Mouse (Mus musculus) liver, embryonic 14.5 days (tissue): Measurements from ENCODE around the gene Cyb5r4. TPM values are rescaled to one million over a fixed set of nuclear protein-coding genes. Genes with fewer than 3 reads are reported as not detected.

Experiments
- ATAC-seq: fragments of 200-750 bp; cut with Nextera tagmentation; 2 replicates; pipeline ENCODE4 v1.8.0; 2017; ENCODE audit warnings: moderate number of reproducible peaks, mild to moderate bottlenecking, moderate library complexity; ENCODE audit not compliant: insufficient read depth
- DNase-seq, 3 experiments: peaks; one replicate each; pipeline ENCODE4 v3.0.0-alpha.2; 2012 to 2013; ENCODE audit warnings: low read depth in 3 of 3, low spot score in 3 of 3
- H3K27ac ChIP-seq: fragments of 300-500 bp; sonication (generic); 2 replicates; pipeline ENCODE4 v1.5.1; 2014; ENCODE audit warnings: moderate library complexity, mild to moderate bottlenecking, control low read depth, inconsistent platforms
- H3K27me3 ChIP-seq: fragments of 300-500 bp; sonication (generic); 2 replicates; pipeline ENCODE4 v1.6.1; 2014; ENCODE audit warnings: mild to moderate bottlenecking, low read length, moderate library complexity; ENCODE audit not compliant: control insufficient read depth, insufficient read depth
- H3K36me3 ChIP-seq: fragments of 300-500 bp; sonication (generic); replicated peaks from 2 replicates; pipeline ENCODE4 v1.6.1; 2014; ENCODE audit warnings: low read depth; ENCODE audit not compliant: control insufficient read depth, insufficient read depth
- H3K4me1 ChIP-seq, 2 experiments: fragments of 200-500 bp in 1 of 2; fragments of 300-500 bp in 1 of 2; sonication (generic) in 1 of 2; replicated peaks; 2 replicates each; pipeline ENCODE4 v1.6.1; 2012 to 2014; ENCODE audit warnings: antibody characterized with exemption in 1 of 2, inconsistent platforms in 1 of 2, low read length in 1 of 2; ENCODE audit not compliant: control insufficient read depth in 2 of 2, insufficient read depth in 2 of 2
- H3K4me2 ChIP-seq: fragments of 300-500 bp; sonication (generic); 2 replicates; pipeline ENCODE4 v1.6.1; 2014; ENCODE audit warnings: low read depth, mild to moderate bottlenecking, control low read depth, moderate library complexity
- H3K4me3 ChIP-seq, 2 experiments: fragments of 200-500 bp in 1 of 2; fragments of 300-500 bp in 1 of 2; sonication (generic) in 1 of 2; 2 replicates each; pipeline ENCODE4 v1.5.1; 2012 to 2014; ENCODE audit warnings: low read depth in 2 of 2, low read length in 2 of 2, mild to moderate bottlenecking in 2 of 2, control low read depth in 1 of 2, inconsistent platforms in 1 of 2, moderate library complexity in 1 of 2; ENCODE audit not compliant: insufficient read depth in 1 of 2
- H3K9ac ChIP-seq: fragments of 300-500 bp; sonication (generic); replicated peaks from 2 replicates; pipeline ENCODE4 v1.6.1; 2014; ENCODE audit warnings: mild to moderate bottlenecking, control low read depth, moderate library complexity
- H3K9me3 ChIP-seq: fragments of 300-500 bp; sonication (generic); 2 replicates; pipeline ENCODE4 v1.6.1; 2016; ENCODE audit warnings: low read length, mixed read lengths; ENCODE audit not compliant: control insufficient read depth
- CTCF ChIP-seq: IDR thresholded peaks from 2 replicates; pipeline ENCODE4 v1.5.1; 2016; ENCODE audit warnings: antibody characterized with exemption, low read depth, control low read depth
- EP300 ChIP-seq: IDR thresholded peaks from 2 replicates; pipeline ENCODE4 v1.6.1; 2016; ENCODE audit warnings: antibody characterized with exemption, low read depth
- whole genome bisulfite sequencing: fragments of 180-500 bp; shearing (Covaris S2); extraction: QIAGEN DNeasy Blood & Tissue Kit; methylation state at CpG from one replicate; pipeline ENCODE4 v1.1.7; 2014; ENCODE audit not compliant: insufficient replicate concordance; 5-methylcytosine and 5-hydroxymethylcytosine counted together
- polyA plus RNA-seq, 2 experiments: library from polyadenylated mRNA; depleted of rRNA in 1 of 2; stranded (reverse) in 1 of 2; unstranded in 1 of 2; fragments of >200 nt; fragmentation: Nextera tagmentation in 1 of 2; extraction: Ambion mirVana in 1 of 2; gene quantifications; 2 replicates each; pipeline versions ENCODE4 v1.2.1 to v1.2.3; 2012 to 2014

Gene Cyb5r4
- polyA plus RNA-seq, 2 experiments, result 11.2 to 32.4 TPM

- Histone ChIP-seq H3K4me3 (no peak overlapping the region), H3K4me2 (no peak overlapping the region), H3K4me1 (no peaks in the 10 kb centered on the region), H3K27ac (no peak overlapping the region), H3K9ac (no peak overlapping the region), H3K36me3 (no peaks in the 10 kb centered on the region), H3K9me3 (no peaks in the 10 kb centered on the region), H3K27me3 (no peaks in the 10 kb centered on the region)
- DNase-seq (no peak), ATAC-seq (no peak)
- TF ChIP-seq EP300 (no peak), CTCF (no peak)
These were observed 41.8 kb upstream of the Cyb5r4 start for GRCm38 (mm10) chr9:86980048-86980447.

- Histone ChIP-seq H3K9me3 (no peaks in the 10 kb centered on the region), H3K27ac (no peak overlapping the region), H3K4me2 (no peak overlapping the region), H3K4me1 (no peaks in the 10 kb centered on the region), H3K4me3 (no peak overlapping the region), H3K9ac (no peak overlapping the region), H3K27me3 (no peaks in the 10 kb centered on the region), H3K36me3 (no peaks in the 10 kb centered on the region)
- WGBS, result 33% methylated on average over 2 of the region's 2 CpGs
- no peak for TF ChIP-seq EP300
- no peak for TF ChIP-seq CTCF
- no peak for DNase-seq
- no peak for ATAC-seq
These were observed 40.9 kb upstream of the Cyb5r4 start for GRCm38 (mm10) chr9:86980942-86981341.

GRCm38 (mm10) chr9:86981551-86981950 is 40.3 kb upstream of the Cyb5r4 start:
- H3K36me3 ChIP-seq, result no peaks in the 10 kb centered on the region
- WGBS, result 12% methylated on average over 10 of the region's 10 CpGs
- H3K9ac ChIP-seq, result no peak overlapping the region
- H3K27ac ChIP-seq, result no peak overlapping the region
- H3K9me3 ChIP-seq, result no peaks in the 10 kb centered on the region
- no peaks in the 10 kb centered on the region for H3K27me3 ChIP-seq
- TF ChIP-seq CTCF (no peak), EP300 (no peak)
- no peak overlapping the region for H3K4me3 ChIP-seq
- H3K4me2 ChIP-seq, result no peak overlapping the region
- H3K4me1 ChIP-seq, result no peaks in the 10 kb centered on the region
- no peak for DNase-seq
- ATAC-seq, result no peak

GRCm38 (mm10) chr9:86984583-86984982 is 37.2 kb upstream of the Cyb5r4 start:
- no peak overlapping the region for H3K27ac ChIP-seq
- ATAC-seq (no peak), DNase-seq (no peak)
- H3K9me3 ChIP-seq, result no peaks in the 10 kb centered on the region
- no peak for TF ChIP-seq CTCF
- no peak for TF ChIP-seq EP300
- no peaks in the 10 kb centered on the region for H3K27me3 ChIP-seq
- H3K4me3 ChIP-seq, result no peak overlapping the region
- H3K4me2 ChIP-seq, result no peak overlapping the region
- no peaks in the 10 kb centered on the region for H3K36me3 ChIP-seq
- H3K4me1 ChIP-seq, result no peaks in the 10 kb centered on the region
- no peak overlapping the region for H3K9ac ChIP-seq
- 48% methylated on average over 3 of the region's 3 CpGs for WGBS

- Histone ChIP-seq H3K36me3 (no peaks in the 10 kb centered on the region), H3K27ac (no peak overlapping the region), H3K9ac (no peak overlapping the region), H3K27me3 (no peaks in the 10 kb centered on the region), H3K4me1 (no peaks in the 10 kb centered on the region), H3K4me2 (no peak overlapping the region), H3K4me3 (no peak overlapping the region), H3K9me3 (no peaks in the 10 kb centered on the region)
- DNase-seq (no peak), ATAC-seq (no peak)
- 51% methylated on average over 6 of the region's 6 CpGs for WGBS
- no peak for TF ChIP-seq EP300
- no peak for TF ChIP-seq CTCF
These were observed 36.7 kb upstream of the Cyb5r4 start for GRCm38 (mm10) chr9:86985105-86985504.
